Mouse (Mus musculus) hindbrain, postnatal 0 days (tissue): Measurements from ENCODE around the gene Igf2bp2. TPM values are rescaled to one million over a fixed set of nuclear protein-coding genes. Genes with fewer than 3 reads are reported as not detected.

Source experiments
- ATAC-seq: fragments of 200-750 bp; cut with Nextera tagmentation; 2 replicates; pipeline ENCODE4 v1.8.0; 2017; ENCODE audit warnings: mild to moderate bottlenecking, moderate TSS enrichment, moderate library complexity
- DNase-seq: peaks from one replicate; pipeline ENCODE4 v3.0.0-alpha.2; 2015; ENCODE audit warnings: low spot score
- H3K27ac ChIP-seq: fragments of 300-500 bp; sonication (generic); 2 replicates; pipeline ENCODE4 v1.5.1; 2014; ENCODE audit warnings: mild to moderate bottlenecking
- H3K27me3 ChIP-seq: fragments of 300-500 bp; sonication (generic); 2 replicates; pipeline ENCODE4 v1.6.1; 2014; ENCODE audit warnings: low read length, mixed read lengths; ENCODE audit not compliant: insufficient read depth
- H3K36me3 ChIP-seq: fragments of 300-500 bp; sonication (generic); 2 replicates; pipeline ENCODE4 v1.6.1; 2014; ENCODE audit warnings: low read length, mixed read lengths; ENCODE audit not compliant: insufficient read depth
- H3K4me1 ChIP-seq: fragments of 300-500 bp; sonication (generic); 2 replicates; pipeline ENCODE4 v1.6.1; 2014; ENCODE audit warnings: antibody characterized with exemption, low read length, mixed read lengths; ENCODE audit not compliant: insufficient read depth
- H3K4me2 ChIP-seq: fragments of 300-500 bp; sonication (generic); 2 replicates; pipeline ENCODE4 v1.6.1; 2014; ENCODE audit warnings: low read depth, mild to moderate bottlenecking, low read length, moderate library complexity, mixed read lengths
- H3K4me3 ChIP-seq: fragments of 300-500 bp; sonication (generic); 2 replicates; pipeline ENCODE4 v1.5.1; 2014; ENCODE audit warnings: low read length
- H3K9ac ChIP-seq: fragments of 300-500 bp; sonication (generic); replicated peaks from 2 replicates; pipeline ENCODE4 v1.6.1; 2014; ENCODE audit warnings: mild to moderate bottlenecking, low read length, moderate library complexity, mixed read lengths
- H3K9me3 ChIP-seq: fragments of 300-500 bp; sonication (generic); 2 replicates; pipeline ENCODE4 v1.6.1; 2016; ENCODE audit warnings: low read length, mixed read lengths
- CTCF ChIP-seq: IDR thresholded peaks from 2 replicates; pipeline ENCODE4 v1.5.1; 2016; ENCODE audit warnings: antibody characterized with exemption, control low read depth, low read depth
- WGBS: fragments of 180-500 bp; shearing (Covaris S2); extraction: QIAGEN DNeasy Blood & Tissue Kit; methylation state at CpG from one replicate; pipeline ENCODE4 v1.1.7; 2014; 5-methylcytosine and 5-hydroxymethylcytosine counted together
- polyA plus RNA-seq: library from polyadenylated mRNA; unstranded; fragments of >200 nt; fragmentation: Nextera tagmentation; extraction: Ambion mirVana; gene quantifications from 2 replicates; pipeline ENCODE4 v1.2.1, GENCODE M21; 2015
- total RNA-seq: library from RNA; depleted of rRNA; stranded (reverse); fragments of >200 nt; gene quantifications from 2 replicates; pipeline ENCODE4 v1.2.3, GENCODE M21; 2014

The Igf2bp2 gene
- total and polyA plus RNA-seq, 2 experiments from 2014 or later, result 7.7 to 15.8 TPM

- no peak overlapping the region for H3K4me3 ChIP-seq
- no peaks in the 10 kb centered on the region for H3K27me3 ChIP-seq
- H3K36me3 ChIP-seq, result no peaks in the 10 kb centered on the region; the same call in 1 of the 2 replicates
- no peak overlapping the region for H3K9ac ChIP-seq
- no peak for ATAC-seq
- WGBS, result 95% methylated on average over 21 of the region's 21 CpGs
- H3K9me3 ChIP-seq, result 0 out of 2 replicates have a peak, but pooled peaks cover 2% of the 10 kb centered on the region
- no peak for DNase-seq
- no peak for TF ChIP-seq CTCF
- H3K4me1 ChIP-seq, result no peaks in the 10 kb centered on the region
- H3K27ac ChIP-seq, result no peak overlapping the region
- no peak overlapping the region for H3K4me2 ChIP-seq
Observed at GRCm38 (mm10) chr16:22053411-22053810, 109.7 kb downstream of the Igf2bp2 start.

GRCm38 (mm10) chr16:22046739-22047366 lies 116.2 kb downstream of the Igf2bp2 start:
- WGBS, result 74% methylated on average over 10 of the region's 10 CpGs
- Histone ChIP-seq H3K4me3 (no peak overlapping the region), H3K4me1 (no peaks in the 10 kb centered on the region), H3K27ac (no peak overlapping the region), H3K36me3 (peaks cover 10% of the 10 kb centered on the region), H3K9ac (no peak overlapping the region), H3K27me3 (no peaks in the 10 kb centered on the region), H3K4me2 (no peak overlapping the region), H3K9me3 (no peaks in the 10 kb centered on the region)
- no peak for TF ChIP-seq CTCF
- ATAC-seq (no peak), DNase-seq (no peak)

GRCm38 (mm10) chr16:22045930-22046329 lies 117.2 kb downstream of the Igf2bp2 start:
- Histone ChIP-seq H3K9me3 (no peaks in the 10 kb centered on the region), H3K9ac (no peak overlapping the region), H3K27me3 (no peaks in the 10 kb centered on the region), H3K27ac (no peak overlapping the region), H3K4me2 (no peak overlapping the region), H3K4me3 (no peak overlapping the region), H3K36me3 (peaks cover 10% of the 10 kb centered on the region), H3K4me1 (no peaks in the 10 kb centered on the region)
- DNase-seq (no peak), ATAC-seq (no peak)
- 96% methylated on average over 3 of the region's 3 CpGs for WGBS
- no peak for TF ChIP-seq CTCF

GRCm38 (mm10) chr16:22043830-22044229 lies 119.3 kb downstream of the Igf2bp2 start:
- TF ChIP-seq CTCF, result no peak
- Histone ChIP-seq H3K4me3 (no peak overlapping the region), H3K4me2 (no peak overlapping the region), H3K4me1 (no peaks in the 10 kb centered on the region), H3K27me3 (no peaks in the 10 kb centered on the region), H3K9ac (no peak overlapping the region), H3K27ac (no peak overlapping the region), H3K36me3 (peaks cover 18% of the 10 kb centered on the region), H3K9me3 (no peaks in the 10 kb centered on the region)
- ATAC-seq, result no peak
- no peak for DNase-seq
- WGBS, result 86% methylated on average over 4 of the region's 4 CpGs

- Histone ChIP-seq H3K4me3 (no peak overlapping the region), H3K27ac (no peak overlapping the region), H3K9ac (no peak overlapping the region), H3K4me2 (no peak overlapping the region), H3K36me3 (peaks cover 33% of the 10 kb centered on the region), H3K4me1 (no peaks in the 10 kb centered on the region), H3K27me3 (no peaks in the 10 kb centered on the region), H3K9me3 (no peaks in the 10 kb centered on the region)
- ATAC-seq (no peak), DNase-seq (no peak)
- TF ChIP-seq CTCF, result no peak
- 89% methylated on average over 1 of the region's 1 CpGs for WGBS
Observed at GRCm38 (mm10) chr16:22039978-22040377, 123.1 kb downstream of the Igf2bp2 start.

GRCm38 (mm10) chr16:22038554-22038953 lies 124.5 kb downstream of the Igf2bp2 start:
- H3K27me3 ChIP-seq, result no peaks in the 10 kb centered on the region
- H3K4me1 ChIP-seq, result no peaks in the 10 kb centered on the region
- DNase-seq (no peak), ATAC-seq (no peak)
- H3K9ac ChIP-seq, result no peak overlapping the region
- no peak overlapping the region for H3K4me3 ChIP-seq
- no peaks in the 10 kb centered on the region for H3K9me3 ChIP-seq
- H3K36me3 ChIP-seq, result peaks cover 25% of the 10 kb centered on the region
- H3K4me2 ChIP-seq, result no peak overlapping the region
- H3K27ac ChIP-seq, result no peak overlapping the region
- WGBS, result 89% methylated on average over 10 of the region's 10 CpGs
- no peak for TF ChIP-seq CTCF

- Histone ChIP-seq H3K9me3 (no peaks in the 10 kb centered on the region), H3K4me1 (no peaks in the 10 kb centered on the region), H3K27ac (no peak overlapping the region), H3K4me3 (no peak overlapping the region), H3K27me3 (no peaks in the 10 kb centered on the region), H3K9ac (no peak overlapping the region), H3K36me3 (peaks cover 46% of the 10 kb centered on the region), H3K4me2 (no peak overlapping the region)
- no peak for TF ChIP-seq CTCF
- WGBS, result 96% methylated on average over 5 of the region's 5 CpGs
- DNase-seq (no peak), ATAC-seq (no peak)
Observed at GRCm38 (mm10) chr16:22027474-22027873, 135.6 kb downstream of the Igf2bp2 start.
